Comparison of ENCODE assay signal across 11 mouse cellular contexts in genomic region chr2:160610012-160610411, GRCm38 (mm10). TPM values are rescaled to one million over a fixed set of nuclear protein-coding genes. Genes with fewer than 3 reads are reported as not detected.
DNase-seq lines count a peak whose midpoint lies in the region; ATAC-seq and TF ChIP-seq lines count a peak whose summit lies in the region.
"Had no signal": no experiment of that assay in that cellular context is flagged by ENCODE, and none has a peak within 500 bp of the region (broad histone marks: within the 10 kb centered on the region; RNA-seq: fewer than 3 reads in every experiment).

No protein-coding gene starts in this region.

- no peak overlapping the region for H3K4me3 ChIP-seq in hindbrain, embryonic 13.5 days
- no peak overlapping the region for H3K4me3 ChIP-seq in hindbrain, embryonic 10.5 days
- no peak overlapping the region for H3K4me3 ChIP-seq in myocyte
- H3K4me3 ChIP-seq: limb, embryonic 12.5 days; stomach, embryonic 15.5 days had no signal

- no peak overlapping the region for H3ac ChIP-seq in myocyte (ENCODE audit: control insufficient read depth, insufficient read length)

- H3K9ac ChIP-seq in hindbrain, embryonic 13.5 days: no peak overlapping the region
- H3K9ac ChIP-seq: limb, embryonic 12.5 days; stomach, embryonic 15.5 days had no signal

- H3K9me3 ChIP-seq in hindbrain, embryonic 13.5 days: no peaks in the 10 kb centered on the region
- no peaks in the 10 kb centered on the region for H3K9me3 ChIP-seq in hindbrain, embryonic 10.5 days
- H3K9me3 ChIP-seq: G1E; limb, embryonic 12.5 days; stomach, embryonic 15.5 days had no signal

- no peak for DNase-seq in hindbrain, embryonic 10.5 days (ENCODE audit: low spot score)
- peak; percentile 80 to 82 for DNase-seq in right cerebral cortex, postnatal 10 days (ENCODE audit: low spot score in 2 of 2)
- DNase-seq in right cerebral cortex, adult 2 months (ENCODE audit: low spot score in 2 of 2): no peak
- peak; percentile 55 for DNase-seq in gastrocnemius, postnatal 10 days
- no peak for DNase-seq in embryo, embryonic 11 days
- DNase-seq: adrenal gland, postnatal 36 days had no signal

- 67% methylated on average over 2 of the region's 2 CpGs for WGBS in hindbrain, embryonic 13.5 days
- WGBS in hindbrain, embryonic 10.5 days: 77% methylated on average over 2 of the region's 2 CpGs

- no peak overlapping the region for H3K27ac ChIP-seq in hindbrain, embryonic 13.5 days
- no peak overlapping the region for H3K27ac ChIP-seq in hindbrain, embryonic 10.5 days
- H3K27ac ChIP-seq: limb, embryonic 12.5 days; stomach, embryonic 15.5 days had no signal

- H3K36me3 ChIP-seq in hindbrain, embryonic 13.5 days: no peaks in the 10 kb centered on the region
- no peaks in the 10 kb centered on the region for H3K36me3 ChIP-seq in hindbrain, embryonic 10.5 days
- H3K36me3 ChIP-seq in myocyte (ENCODE audit: control insufficient read depth, insufficient read depth): no peaks in the 10 kb centered on the region
- H3K36me3 ChIP-seq: G1E; limb, embryonic 12.5 days; stomach, embryonic 15.5 days had no signal

- H3K79me2 ChIP-seq in myocyte (ENCODE audit: control insufficient read depth, insufficient read depth): peaks cover 3% of the 10 kb centered on the region

- no peak overlapping the region for H3K4me2 ChIP-seq in hindbrain, embryonic 13.5 days
- H3K4me2 ChIP-seq in myocyte (ENCODE audit: low read depth): no peak overlapping the region
- H3K4me2 ChIP-seq: limb, embryonic 12.5 days; stomach, embryonic 15.5 days had no signal

- H3K27me3 ChIP-seq in hindbrain, embryonic 13.5 days: no peaks in the 10 kb centered on the region
- no peaks in the 10 kb centered on the region for H3K27me3 ChIP-seq in hindbrain, embryonic 10.5 days (ENCODE audit: insufficient read depth, poor library complexity, severe bottlenecking)
- H3K27me3 ChIP-seq in myocyte (ENCODE audit: control insufficient read depth, insufficient read depth, insufficient read length): no peaks in the 10 kb centered on the region
- H3K27me3 ChIP-seq: limb, embryonic 12.5 days; stomach, embryonic 15.5 days had no signal

- no peak for TF ChIP-seq POLR2A in myocyte (IDR thresholded peaks at IDR 0.05; ENCODE audit: insufficient read length, low read depth)

- peak; percentile 66; the same call in 1 of the 2 replicates for ATAC-seq in hindbrain, embryonic 13.5 days (ENCODE audit: low FRiP score)

- no peaks in the 10 kb centered on the region for H3K4me1 ChIP-seq in hindbrain, embryonic 13.5 days (replicated peaks)
- H3K4me1 ChIP-seq in hindbrain, embryonic 10.5 days (replicated peaks): no peaks in the 10 kb centered on the region
- H3K4me1 ChIP-seq: limb, embryonic 12.5 days; stomach, embryonic 15.5 days had no signal

TF ChIP-seq in myocyte, 11 proteins besides CTCF, POLR2A, EP300 and RAD21:
- no peak for TF ChIP-seq POLR2AphosphoS2 (IDR thresholded peaks at IDR 0.05; ENCODE audit: insufficient read length, low read depth)
- peak; percentile 69 to 93 (median 77) for TF ChIP-seq MYOG (IDR thresholded peaks at IDR 0.05; ENCODE audit: control insufficient read depth in 1 of 3, insufficient read depth in 1 of 3, insufficient read length in 2 of 3, low read depth in 2 of 3)
- peak; percentile 91 for TF ChIP-seq CEBPB (IDR thresholded peaks at IDR 0.05; ENCODE audit: insufficient read depth, poor library complexity, severe bottlenecking)
- TF ChIP-seq TCF12 (IDR thresholded peaks at IDR 0.05; ENCODE audit: insufficient read depth, poor library complexity, severe bottlenecking): peak; percentile 84
- TF ChIP-seq MYOD1 (IDR thresholded peaks at IDR 0.05; ENCODE audit: control insufficient read depth in 1 of 3, insufficient read length in 2 of 3, low read depth in 2 of 3): peak; percentile 7 to 81 (median 77)
- TF ChIP-seq USF1 (IDR thresholded peaks at IDR 0.05; ENCODE audit: low read depth): no peak
- peak; percentile 16 for TF ChIP-seq TCF3 (IDR thresholded peaks at IDR 0.05; ENCODE audit: insufficient read length, low read depth)

RNA-seq across cellular contexts. Expression of gene Top1, which starts 35.7 kb away (rescaled TPM):
- polyA plus RNA-seq in hindbrain, embryonic 13.5 days (2015; fragmentation: Nextera tagmentation; extraction: Ambion mirVana): 98.4 and 98.6 TPM in 2 replicates
- polyA plus RNA-seq in hindbrain, embryonic 10.5 days (2016; fragmentation: Nextera tagmentation; extraction: Ambion mirVana): 79.4 and 105 TPM in 2 replicates
- total RNA-seq in gastrocnemius, postnatal 10 days (2021): 10 to 100 TPM; 42.3 to 54.4 TPM
- 37.2 TPM for polyA plus RNA-seq in myocyte (2012; fragmentation: generic; extraction: Trizol)

Comparison
In these comparisons a context has a peak if more than half of its experiments do, and no peak if none do; other contexts are left out.
1. DNase-seq: peak in right cerebral cortex, postnatal 10 days (2 of 2) and gastrocnemius, postnatal 10 days (single experiment); none in hindbrain, embryonic 10.5 days (single experiment), right cerebral cortex, adult 2 months (0 of 2) and embryo, embryonic 11 days (single experiment).